Mouse (Mus musculus) intestine, postnatal 0 days (tissue): ENCODE results near the gene Mrtfb. TPM values are rescaled to one million over a fixed set of nuclear protein-coding genes. Genes with fewer than 3 reads are reported as not detected.

Experiments used
- ATAC-seq: fragments of 200-750 bp; cut with Nextera tagmentation; 2 replicates; pipeline ENCODE4 v1.8.0; 2017; ENCODE audit warnings: mild to moderate bottlenecking, moderate TSS enrichment, moderate library complexity
- H3K27ac ChIP-seq: fragments of 300-500 bp; sonication (generic); 2 replicates; pipeline ENCODE4 v1.5.1; 2014; ENCODE audit warnings: mild to moderate bottlenecking, low read depth, low read length, moderate library complexity
- H3K27me3 ChIP-seq: fragments of 300-500 bp; sonication (generic); replicated peaks from 2 replicates; pipeline ENCODE4 v1.6.1; 2014; ENCODE audit warnings: low read length, mixed read lengths; ENCODE audit not compliant: control insufficient read depth, insufficient read depth
- H3K36me3 ChIP-seq: fragments of 300-500 bp; sonication (generic); 2 replicates; pipeline ENCODE4 v1.6.1; 2014; ENCODE audit warnings: mild to moderate bottlenecking, moderate library complexity; ENCODE audit not compliant: control insufficient read depth, insufficient read depth
- H3K4me1 ChIP-seq: fragments of 300-500 bp; sonication (generic); replicated peaks from 2 replicates; pipeline ENCODE4 v1.6.1; 2014; ENCODE audit warnings: antibody characterized with exemption, low read length, mixed read lengths; ENCODE audit not compliant: control insufficient read depth, insufficient read depth
- H3K4me2 ChIP-seq: fragments of 300-500 bp; sonication (generic); replicated peaks from 2 replicates; pipeline ENCODE4 v1.6.1; 2014; ENCODE audit warnings: low read depth, mild to moderate bottlenecking, moderate library complexity
- H3K4me3 ChIP-seq: fragments of 300-500 bp; sonication (generic); 2 replicates; pipeline ENCODE4 v1.5.1; 2014; ENCODE audit warnings: low read depth, low read length
- H3K9ac ChIP-seq: fragments of 300-500 bp; sonication (generic); 2 replicates; pipeline ENCODE4 v1.6.1; 2014; ENCODE audit warnings: mild to moderate bottlenecking, low read depth, low read length
- H3K9me3 ChIP-seq: fragments of 300-500 bp; sonication (generic); 2 replicates; pipeline ENCODE4 v1.6.1; 2016; ENCODE audit warnings: mixed run types; ENCODE audit not compliant: control insufficient read depth
- CTCF ChIP-seq: sonication (generic); IDR thresholded peaks from 2 replicates; pipeline ENCODE4 v1.5.1; 2016; ENCODE audit warnings: low read depth, mild to moderate bottlenecking, control low read depth, antibody characterized with exemption, moderate library complexity
- WGBS: fragments of 180-500 bp; shearing (Covaris S2); extraction: QIAGEN DNeasy Blood & Tissue Kit; methylation state at CpG from one replicate; pipeline ENCODE4 v1.1.7; 2014; 5-methylcytosine and 5-hydroxymethylcytosine counted together
- polyA plus RNA-seq: library from polyadenylated mRNA; unstranded; fragments of >200 nt; fragmentation: Nextera tagmentation; extraction: Ambion mirVana; gene quantifications from 2 replicates; pipeline ENCODE4 v1.2.1, GENCODE M21; 2015

The Mrtfb gene
- polyA plus RNA-seq, 1 experiment from 2014 or later, result 14.2 TPM

DNA sequence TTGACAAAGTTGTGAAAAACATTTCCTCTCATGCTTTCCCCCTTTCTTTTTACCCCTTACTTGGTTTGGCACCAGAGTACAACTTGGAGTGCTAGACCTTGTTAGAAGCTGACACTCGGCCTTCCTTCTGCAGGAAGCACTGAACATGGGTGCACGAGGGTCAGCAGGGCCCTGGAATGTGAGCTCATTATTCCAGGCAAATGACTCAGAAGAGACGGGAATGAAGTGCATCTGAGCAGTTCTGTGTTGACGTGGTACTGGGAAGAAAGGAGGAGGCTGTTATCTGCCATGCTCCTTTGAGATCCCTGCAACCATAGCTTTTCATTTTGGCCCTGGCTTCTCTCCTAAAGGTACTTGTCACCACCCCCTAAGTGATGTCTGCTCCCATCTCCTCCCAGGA is 10.6 kb upstream of the Mrtfb start:
- no peaks in the 10 kb centered on the region for H3K36me3 ChIP-seq
- H3K4me1 ChIP-seq, result no peaks in the 10 kb centered on the region
- H3K4me3 ChIP-seq, result no peak overlapping the region
- no peak for ATAC-seq
- H3K27ac ChIP-seq, result no peak overlapping the region
- WGBS, result 43% methylated on average over 4 of the region's 4 CpGs
- no peak for TF ChIP-seq CTCF
- H3K9ac ChIP-seq, result no peak overlapping the region
- no peak overlapping the region for H3K4me2 ChIP-seq
- no peaks in the 10 kb centered on the region for H3K27me3 ChIP-seq
- H3K9me3 ChIP-seq, result no peaks in the 10 kb centered on the region

DNA sequence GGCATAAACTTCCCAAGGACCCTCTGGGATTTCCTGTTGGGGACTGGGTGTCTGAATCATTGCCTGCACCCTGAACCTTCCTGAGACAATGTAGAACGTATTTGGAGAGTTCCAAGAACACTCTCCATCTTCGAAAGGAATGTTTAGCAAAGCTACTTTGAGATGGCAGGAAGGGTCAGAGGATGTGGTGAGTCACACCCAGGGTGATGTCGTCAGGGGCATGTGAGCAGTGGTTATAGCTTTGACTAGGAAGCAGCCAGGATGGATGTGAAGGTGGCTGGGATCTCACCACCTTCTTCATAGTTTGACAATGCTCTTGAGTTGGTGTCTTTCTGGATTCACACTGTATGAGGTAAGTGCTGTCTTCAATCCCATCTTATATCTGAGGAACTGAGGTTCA is 9.4 kb upstream of the Mrtfb start:
- no peak overlapping the region for H3K9ac ChIP-seq
- no peak overlapping the region for H3K27ac ChIP-seq
- H3K9me3 ChIP-seq, result no peaks in the 10 kb centered on the region
- 62% methylated on average over 3 of the region's 3 CpGs for whole genome bisulfite sequencing
- no peak overlapping the region for H3K4me2 ChIP-seq
- H3K36me3 ChIP-seq, result no peaks in the 10 kb centered on the region
- no peak for TF ChIP-seq CTCF
- ATAC-seq, result no peak
- no peaks in the 10 kb centered on the region for H3K4me1 ChIP-seq
- no peaks in the 10 kb centered on the region for H3K27me3 ChIP-seq
- no peak overlapping the region for H3K4me3 ChIP-seq

DNA sequence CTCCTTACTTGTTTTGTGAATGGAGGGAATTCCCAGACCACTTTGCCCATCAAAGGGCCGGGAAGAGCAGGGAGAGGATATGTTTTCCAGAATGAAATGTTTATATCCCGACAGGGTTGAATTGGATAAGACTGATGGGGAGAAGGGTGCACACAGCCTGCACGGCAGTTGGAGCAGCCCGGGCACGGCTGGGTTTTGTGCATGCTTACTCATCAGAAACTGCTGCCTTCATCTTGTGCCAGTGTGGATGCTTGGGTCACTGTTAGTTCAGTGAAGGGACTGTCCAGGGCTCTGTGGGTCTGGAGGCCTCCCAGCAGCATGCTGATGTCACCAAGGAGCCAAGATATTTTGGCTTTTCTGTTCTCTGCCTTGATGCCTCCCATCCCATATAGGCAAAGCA is 6.2 kb upstream of the Mrtfb start:
- Histone ChIP-seq H3K4me3 (no peak overlapping the region), H3K36me3 (no peaks in the 10 kb centered on the region), H3K4me1 (no peaks in the 10 kb centered on the region; the same call in 1 of the 2 replicates), H3K9me3 (no peaks in the 10 kb centered on the region), H3K9ac (no peak overlapping the region), H3K4me2 (no peak overlapping the region), H3K27me3 (no peaks in the 10 kb centered on the region), H3K27ac (no peak overlapping the region)
- TF ChIP-seq CTCF, result no peak
- no peak for ATAC-seq
- 61% methylated on average over 5 of the region's 5 CpGs for WGBS

DNA sequence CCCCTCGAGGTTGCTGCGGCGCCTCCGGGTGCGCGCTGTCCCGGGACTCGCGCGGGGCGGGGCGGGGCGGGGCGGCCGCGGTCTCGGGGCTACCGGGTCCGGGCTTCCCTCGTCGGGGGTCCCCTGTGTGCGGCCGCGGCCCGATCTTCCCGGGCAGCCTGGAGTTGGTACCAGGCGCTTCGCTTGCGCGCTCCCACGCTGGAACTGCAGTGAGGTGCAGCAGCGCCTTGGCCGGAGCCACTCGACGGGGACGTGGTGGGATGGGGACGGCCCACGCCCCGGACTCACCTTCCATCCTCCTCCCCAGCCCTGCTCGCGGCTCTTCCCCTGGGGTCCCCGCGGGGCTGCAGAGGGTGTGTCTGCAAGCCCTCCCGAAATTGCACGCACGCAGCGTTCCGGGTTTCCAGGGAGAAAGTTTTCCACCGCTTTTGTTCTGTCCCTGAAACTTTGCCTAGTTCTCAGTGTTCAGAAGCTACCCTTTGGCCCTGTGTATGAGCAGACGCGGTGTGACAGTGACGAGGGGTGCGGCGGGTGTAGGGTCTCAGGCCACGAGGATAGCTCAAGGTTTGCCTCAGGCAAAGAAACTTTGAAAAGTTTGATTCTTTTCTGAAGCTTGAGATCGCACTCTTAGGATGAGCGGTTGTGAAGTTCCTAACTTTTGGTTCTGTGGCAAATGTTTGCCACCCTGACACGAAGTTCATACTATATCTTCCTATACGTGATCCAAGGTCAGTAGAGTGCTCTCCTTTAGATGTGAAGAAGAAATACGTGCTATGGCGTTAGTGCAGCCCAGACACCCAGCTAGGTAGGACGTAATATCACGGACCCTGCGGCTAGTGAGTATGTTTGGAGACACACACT is 616 bp downstream of the Mrtfb start:
- WGBS, result 2% methylated on average over 43 of the region's 64 CpGs
- no peak for TF ChIP-seq CTCF

DNA sequence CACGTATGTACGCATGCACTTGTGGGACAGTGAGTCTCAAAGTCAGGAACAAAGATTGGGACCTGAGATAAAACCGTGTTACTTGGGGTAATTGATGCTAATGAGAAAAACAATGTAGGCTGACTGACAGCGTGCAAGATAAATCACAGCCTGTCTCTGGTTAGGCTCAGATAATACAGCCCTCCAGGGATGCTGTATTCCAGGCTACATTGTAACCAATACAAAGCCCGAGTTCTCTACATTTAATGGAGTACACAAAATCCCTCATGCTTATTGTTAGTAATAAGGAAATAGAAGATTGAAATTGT is 1.2 kb downstream of the Mrtfb start:
- Histone ChIP-seq H3K4me1 (peaks cover 7% of the 10 kb centered on the region), H3K9me3 (no peaks in the 10 kb centered on the region), H3K36me3 (no peaks in the 10 kb centered on the region), H3K4me3 (peak overlapping the region; percentile 92), H3K27me3 (no peaks in the 10 kb centered on the region), H3K4me2 (peak overlapping the region; percentile 86), H3K27ac (no peak overlapping the region), H3K9ac (peak overlapping the region; percentile 96)
- WGBS, result 16% methylated on average over 5 of the region's 5 CpGs
- ATAC-seq, result no peak
- TF ChIP-seq CTCF, result no peak

More for the DNA sequence above, 616 bp downstream of the Mrtfb start:
- Histone ChIP-seq H3K4me1 (peaks cover 7% of the 10 kb centered on the region), H3K4me3 (peak overlapping the region; percentile 92), H3K27ac (peak overlapping the region; percentile 95), H3K27me3 (no peaks in the 10 kb centered on the region), H3K4me2 (peak overlapping the region; percentile 86), H3K9ac (peak overlapping the region; percentile 96), H3K36me3 (no peaks in the 10 kb centered on the region), H3K9me3 (no peaks in the 10 kb centered on the region)
- peak; percentile 65 for ATAC-seq

DNA sequence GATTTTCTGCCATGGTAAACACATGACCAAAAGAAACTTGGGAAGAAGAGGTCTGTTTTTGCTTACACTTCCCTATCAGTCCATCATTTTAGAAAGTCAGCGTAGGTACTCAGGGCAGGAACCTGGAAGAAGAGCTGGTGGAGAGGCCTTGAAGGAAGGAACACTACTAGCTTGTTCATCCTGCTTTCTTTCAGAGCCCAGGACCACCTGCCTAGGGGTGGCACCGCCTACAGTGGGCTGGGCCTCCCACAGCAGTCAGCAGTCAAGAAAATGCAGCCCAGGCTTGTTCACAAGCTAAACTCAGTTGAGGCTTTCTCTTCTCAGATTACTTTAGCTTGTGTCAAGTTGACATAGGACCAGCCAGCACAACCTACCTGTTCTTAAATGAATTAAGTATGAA is 2.7 kb downstream of the Mrtfb start:
- H3K9me3 ChIP-seq, result no peaks in the 10 kb centered on the region
- no peak overlapping the region for H3K4me2 ChIP-seq
- peaks cover 7% of the 10 kb centered on the region for H3K4me1 ChIP-seq
- H3K4me3 ChIP-seq, result no peak overlapping the region
- TF ChIP-seq CTCF, result no peak
- no peaks in the 10 kb centered on the region for H3K27me3 ChIP-seq
- ATAC-seq, result no peak
- WGBS, result 71% methylated on average over 2 of the region's 2 CpGs
- no peak overlapping the region for H3K27ac ChIP-seq
- no peak overlapping the region for H3K9ac ChIP-seq
- H3K36me3 ChIP-seq, result no peaks in the 10 kb centered on the region
